Mouse (Mus musculus) ES-E14 (cell line): ENCODE data around the gene Add2.

Experiments used
- HCFC1 ChIP-seq: IDR thresholded peaks from 2 replicates; pipeline ENCODE4 v1.6.1; 2012; ENCODE audit warnings: low read length, inconsistent platforms, borderline replicate concordance; ENCODE audit not compliant: insufficient read depth
- MAFK ChIP-seq: IDR thresholded peaks from 2 replicates; pipeline ENCODE4 v1.6.1; 2014; ENCODE audit warnings: mild to moderate bottlenecking, low read depth, low read length, inconsistent platforms; ENCODE audit not compliant: insufficient read depth
- ZC3H11A ChIP-seq: IDR thresholded peaks from 2 replicates; pipeline ENCODE4 v1.6.1; 2012; ENCODE audit warnings: low read depth, mild to moderate bottlenecking, inconsistent platforms, low read length, borderline replicate concordance

GRCm38 (mm10) chr6:86086851-86087571 lies 58.5 kb downstream of the Add2 start:
- no peak for TF ChIP-seq HCFC1
- TF ChIP-seq ZC3H11A = no peak
- no peak for TF ChIP-seq MAFK
